Mouse (Mus musculus): ENCODE results near the gene Zfp354a.

GRCm38 (mm10) chr11:51060981-51061380 lies 1.9 kb downstream of the Zfp354a start:
- no peak for TF ChIP-seq CTCF (IDR thresholded peaks at IDR 0.05; ENCODE audit: low read depth, low read length)
- TF ChIP-seq TAL1 (conservative IDR thresholded peaks at IDR 0.05; ENCODE audit: low read depth, low read length), result no peak
- TF ChIP-seq POLR2AphosphoS5 (IDR thresholded peaks at IDR 0.05; ENCODE audit: insufficient replicate concordance, low read depth, low read length), result no peak
